Mouse (Mus musculus) olfactory bulb, adult 2 months (tissue): Measurements from ENCODE around the gene Ncor1. TPM values are rescaled to one million over a fixed set of nuclear protein-coding genes. Genes with fewer than 3 reads are reported as not detected.
"Not testable (repeated sequence)": the region's sequence is repeated elsewhere in the genome, so short reads cannot be mapped to it uniquely, and the experiment has no call there.

Experiments used
- H3K27ac ChIP-seq: fragments of 200-500 bp; 2 replicates; pipeline ENCODE4 v1.5.1; 2012; ENCODE audit warnings: low read depth, low read length; ENCODE audit not compliant: insufficient read depth
- H3K4me1 ChIP-seq: fragments of 200-500 bp; 2 replicates; pipeline ENCODE4 v1.6.1; 2012; ENCODE audit warnings: low read length; ENCODE audit not compliant: control insufficient read depth, insufficient read depth
- H3K4me3 ChIP-seq: fragments of 200-500 bp; 2 replicates; pipeline ENCODE4 v1.5.1; 2012; ENCODE audit warnings: mild to moderate bottlenecking, low read depth, low read length, moderate library complexity; ENCODE audit not compliant: insufficient read depth
- CTCF ChIP-seq: fragments of 200-500 bp; IDR thresholded peaks from 2 replicates; pipeline ENCODE4 v1.5.1; 2012; ENCODE audit warnings: low read depth, mild to moderate bottlenecking, low read length, moderate library complexity; ENCODE audit not compliant: insufficient read depth
- POLR2A ChIP-seq: fragments of 200-500 bp; IDR thresholded peaks from 2 replicates; pipeline ENCODE4 v1.6.1; 2012; ENCODE audit warnings: mild to moderate bottlenecking, low read depth, low read length, moderate library complexity; ENCODE audit not compliant: insufficient read depth
- WGBS: fragments of 180-500 bp; shearing (Covaris S2); methylation state at CpG from one replicate; pipeline ENCODE4 v1.1.7; 2018; 5-methylcytosine and 5-hydroxymethylcytosine counted together
- polyA plus RNA-seq: library from polyadenylated mRNA; stranded (reverse); fragments of >200 nt; gene quantifications from 2 replicates; pipeline ENCODE4 v1.2.4, GENCODE M21; 2012; ENCODE audit warnings: low replicate concordance; ENCODE audit not compliant: missing spikeins, insufficient read depth, insufficient read length

Ncor1 gene
- polyA plus RNA-seq, 1 experiment = 538 TPM

- H3K27ac ChIP-seq = no peak overlapping the region
- no peak for TF ChIP-seq CTCF
- no peak for TF ChIP-seq POLR2A
- WGBS = 96% methylated on average over 1 of the region's 1 CpGs
These were observed 48.7 kb downstream of the Ncor1 start for GRCm38 (mm10) chr11:62409611-62410010.

GRCm38 (mm10) chr11:62408848-62409247 is 49.5 kb downstream of the Ncor1 start:
- no peak overlapping the region for H3K27ac ChIP-seq
- no peaks in the 10 kb centered on the region for H3K4me1 ChIP-seq
- H3K4me3 ChIP-seq = no peak overlapping the region
- 84% methylated on average over 2 of the region's 2 CpGs for WGBS
- no peak for TF ChIP-seq POLR2A
- no peak for TF ChIP-seq CTCF

More at GRCm38 (mm10) chr11:62409611-62410010, 48.7 kb downstream of the Ncor1 start:
- no peaks in the 10 kb centered on the region for H3K4me1 ChIP-seq
- H3K4me3 ChIP-seq = no peak overlapping the region

- TF ChIP-seq POLR2A = no peak
- Histone ChIP-seq H3K4me3 (no peak overlapping the region), H3K4me1 (no peaks in the 10 kb centered on the region), H3K27ac (no peak overlapping the region)
- WGBS = 70% methylated on average over 2 of the region's 2 CpGs
These were observed 61.9 kb downstream of the Ncor1 start for GRCm38 (mm10) chr11:62396405-62396804.

DNA sequence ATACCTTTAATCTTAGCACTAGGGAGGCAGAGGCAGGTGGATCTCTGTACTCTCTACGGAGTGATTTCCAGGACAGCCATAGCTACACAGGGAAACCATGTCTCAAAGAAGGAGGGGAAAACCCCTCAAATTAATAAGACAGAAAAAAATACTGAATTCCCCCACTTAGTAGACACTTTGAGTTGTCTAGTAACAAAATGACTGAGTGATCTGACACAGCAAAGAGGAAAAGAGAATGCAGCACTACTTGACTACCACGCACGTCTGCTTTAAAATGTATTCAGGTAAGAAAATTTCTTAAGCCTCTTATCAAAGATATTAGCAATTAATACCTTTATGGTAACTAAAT is 70.0 kb downstream of the Ncor1 start:
- 98% methylated on average over 3 of the region's 3 CpGs for WGBS
- H3K4me3 ChIP-seq = no peak overlapping the region
- H3K27ac ChIP-seq = no peak overlapping the region
- TF ChIP-seq POLR2A = no peak
- TF ChIP-seq CTCF = no peak
- no peaks in the 10 kb centered on the region for H3K4me1 ChIP-seq

DNA sequence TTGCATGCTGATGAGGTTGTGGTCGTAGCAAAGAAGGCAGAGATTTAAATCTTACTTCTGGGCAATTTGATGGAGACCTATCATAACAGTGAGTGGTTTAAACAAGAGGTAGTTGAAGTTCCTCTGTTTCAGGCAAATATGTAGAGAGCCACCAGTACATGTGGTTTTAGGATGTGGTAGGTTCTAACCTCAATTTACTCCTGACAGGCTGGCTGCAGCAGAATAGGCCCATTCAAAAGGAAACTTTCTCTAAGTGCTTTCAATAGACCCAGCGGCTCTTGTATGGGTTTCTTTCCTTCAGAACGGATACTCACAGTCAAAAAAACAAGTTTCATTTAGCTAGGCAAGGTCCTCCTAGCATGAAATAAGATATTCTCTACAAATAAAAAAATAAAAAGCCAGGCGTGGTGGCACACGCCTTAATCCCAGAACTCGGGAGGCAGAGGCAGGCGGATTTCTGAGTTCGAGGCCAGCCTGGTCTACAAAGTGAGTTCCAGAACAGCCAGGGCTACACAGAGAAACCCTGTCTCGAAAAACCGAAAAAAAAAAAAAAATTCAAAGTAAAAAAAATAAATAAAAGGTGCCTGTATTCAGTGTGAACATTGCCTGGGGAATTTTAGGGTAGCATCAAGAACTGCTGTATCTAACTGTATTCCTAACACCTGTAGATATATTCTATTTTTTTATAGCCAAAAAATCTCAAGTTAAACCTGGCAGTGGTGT is 70.6 kb downstream of the Ncor1 start:
- Histone ChIP-seq H3K27ac (no peak overlapping the region), H3K4me1 (no peaks in the 10 kb centered on the region), H3K4me3 (no peak overlapping the region)
- 85% methylated on average over 10 of the region's 10 CpGs for WGBS
- TF ChIP-seq CTCF = no peak
- no peak for TF ChIP-seq POLR2A

- WGBS = 85% methylated on average over 6 of the region's 6 CpGs
- H3K27ac ChIP-seq, H3K4me1 ChIP-seq, H3K4me3 ChIP-seq: not testable (repeated sequence)
These were observed 81.0 kb downstream of the Ncor1 start for GRCm38 (mm10) chr11:62377202-62377851.

DNA sequence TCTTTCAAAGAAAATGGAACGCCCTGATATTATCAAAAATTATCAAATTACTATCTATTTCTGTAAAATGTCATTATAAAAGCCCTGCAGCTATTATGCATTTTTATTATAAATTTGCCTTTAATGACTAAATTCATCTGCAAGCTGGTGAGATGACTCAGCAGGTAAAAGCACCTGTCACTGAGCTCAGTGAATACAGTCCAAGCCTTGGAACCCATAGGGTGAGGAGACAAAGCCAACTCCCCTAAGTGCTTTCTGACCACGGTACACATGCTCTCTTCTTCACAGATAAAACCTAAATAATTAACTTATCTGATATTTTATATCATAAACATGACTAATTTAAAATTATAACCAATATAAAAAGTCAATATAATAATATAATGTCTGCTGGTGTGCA is 86.6 kb downstream of the Ncor1 start:
- TF ChIP-seq CTCF (no peak), POLR2A (no peak)
- Histone ChIP-seq H3K27ac (no peak overlapping the region), H3K4me3 (no peak overlapping the region), H3K4me1 (no peaks in the 10 kb centered on the region)
- WGBS = 91% methylated on average over 2 of the region's 2 CpGs

DNA sequence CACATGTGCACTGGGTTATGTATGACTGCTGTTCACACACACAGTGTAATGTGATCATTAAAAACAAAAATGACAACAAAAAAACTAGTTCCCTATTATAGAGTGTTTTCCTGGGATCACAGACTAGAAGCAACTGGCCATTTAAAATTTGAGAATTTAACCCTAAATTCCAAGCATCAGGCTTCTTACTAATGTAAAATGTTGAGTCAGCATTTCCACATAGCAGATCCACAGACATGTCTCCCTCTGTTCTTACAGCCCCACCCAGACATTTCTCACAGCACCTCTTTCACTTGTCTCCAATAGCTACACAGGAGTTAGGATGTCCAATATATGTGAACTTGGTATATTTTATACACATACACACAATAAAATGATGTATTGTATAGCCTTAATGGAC is 88.4 kb downstream of the Ncor1 start:
- no peak overlapping the region for H3K27ac ChIP-seq
- TF ChIP-seq POLR2A (no peak), CTCF (no peak)
- H3K4me1 ChIP-seq = no peaks in the 10 kb centered on the region
- no peak overlapping the region for H3K4me3 ChIP-seq

DNA sequence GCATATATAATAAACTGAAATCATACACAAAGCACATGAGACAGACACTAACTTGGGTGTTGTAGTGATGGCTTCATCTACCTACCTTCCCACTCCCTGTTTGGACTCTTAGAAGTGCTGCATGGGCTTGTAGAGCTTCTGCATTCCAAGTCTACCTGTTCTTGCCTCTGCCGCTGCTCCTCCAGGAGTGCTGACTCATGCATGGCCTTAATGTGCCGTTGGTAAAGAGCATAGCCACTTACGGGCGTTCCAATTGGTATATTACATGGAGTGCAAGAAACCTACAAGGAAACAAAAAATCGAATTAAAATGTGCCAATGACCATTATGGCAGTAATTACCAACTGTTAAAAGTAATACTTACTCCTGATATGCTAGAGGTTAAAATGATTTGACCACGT is 91.5 kb downstream of the Ncor1 start:
- 89% methylated on average over 6 of the region's 6 CpGs for WGBS
- no peaks in the 10 kb centered on the region for H3K4me1 ChIP-seq
- H3K4me3 ChIP-seq = no peak overlapping the region
- no peak for TF ChIP-seq CTCF
- TF ChIP-seq POLR2A = no peak
- H3K27ac ChIP-seq = no peak overlapping the region
